Mouse (Mus musculus) midbrain, embryonic 11.5 days (tissue): Measurements from ENCODE around the gene Mfsd12. TPM values are rescaled to one million over a fixed set of nuclear protein-coding genes. Genes with fewer than 3 reads are reported as not detected.

Experiments used
- ATAC-seq: fragments of 200-750 bp; cut with Nextera tagmentation; 2 replicates; pipeline ENCODE4 v1.8.0; 2017; ENCODE audit warnings: moderate TSS enrichment, moderate library complexity; ENCODE audit not compliant: low FRiP score
- DNase-seq: peaks from one replicate; pipeline ENCODE4 v3.0.0; 2015; ENCODE audit warnings: low spot score; ENCODE audit errors: missing footprints
- H3K27ac ChIP-seq: fragments of 300-500 bp; sonication (generic); 2 replicates; pipeline ENCODE4 v1.5.1; 2014; ENCODE audit warnings: low read depth, low read length
- H3K27me3 ChIP-seq: fragments of 300-500 bp; sonication (generic); 2 replicates; pipeline ENCODE4 v1.6.1; 2014; ENCODE audit warnings: mild to moderate bottlenecking, low read length, moderate library complexity, mixed read lengths; ENCODE audit not compliant: control insufficient read depth, insufficient read depth
- H3K36me3 ChIP-seq: fragments of 300-500 bp; sonication (generic); 2 replicates; pipeline ENCODE4 v1.6.1; 2014; ENCODE audit warnings: mild to moderate bottlenecking, low read length, moderate library complexity, mixed read lengths; ENCODE audit not compliant: control insufficient read depth, insufficient read depth
- H3K4me1 ChIP-seq: fragments of 300-500 bp; sonication (generic); 2 replicates; pipeline ENCODE4 v1.6.1; 2014; ENCODE audit warnings: low read length; ENCODE audit not compliant: control insufficient read depth, insufficient read depth
- H3K4me2 ChIP-seq: fragments of 300-500 bp; sonication (generic); 2 replicates; pipeline ENCODE4 v1.6.1; 2014; ENCODE audit warnings: mild to moderate bottlenecking, moderate library complexity
- H3K4me3 ChIP-seq: fragments of 300-500 bp; sonication (generic); 2 replicates; pipeline ENCODE4 v1.5.1; 2014; ENCODE audit warnings: low read depth, low read length
- H3K9ac ChIP-seq: fragments of 300-500 bp; sonication (generic); 2 replicates; pipeline ENCODE4 v1.6.1; 2014; ENCODE audit warnings: low read length
- H3K9me3 ChIP-seq: fragments of 300-500 bp; sonication (generic); 2 replicates; pipeline ENCODE4 v1.6.1; 2016; ENCODE audit warnings: low read length; ENCODE audit not compliant: control insufficient read depth
- WGBS: fragments of 180-500 bp; shearing (Covaris S2); extraction: QIAGEN DNeasy Blood & Tissue Kit; methylation state at CpG from one replicate; pipeline ENCODE4 v1.1.7; 2014; 5-methylcytosine and 5-hydroxymethylcytosine counted together
- microRNA-seq: library from miRNA; unstranded; fragments of <30 nt; microRNA quantifications from one replicate; pipeline ENCODE4, GENCODE M21; 2017
- polyA plus RNA-seq: library from polyadenylated mRNA; unstranded; fragments of >200 nt; fragmentation: Nextera tagmentation; extraction: Ambion mirVana; gene quantifications from 2 replicates; pipeline ENCODE4 v1.2.1, GENCODE M21; 2014

The Mfsd12 gene
- polyA plus RNA-seq, 1 experiment from 2014 or later = 4.4 TPM

GRCm38 (mm10) chr10:81411471-81412400, 54.4 kb downstream of the Mfsd12 start:
- no peaks in the 10 kb centered on the region for H3K9me3 ChIP-seq
- no peaks in the 10 kb centered on the region for H3K36me3 ChIP-seq
- no peak for ATAC-seq
- 83% methylated on average over 18 of the region's 18 CpGs for WGBS
- peaks cover 33% of the 10 kb centered on the region for H3K4me1 ChIP-seq
- H3K4me2 ChIP-seq = no peak overlapping the region
- H3K9ac ChIP-seq = no peak overlapping the region
- DNase-seq = no peak
- no peak overlapping the region for H3K27ac ChIP-seq
- no peak overlapping the region for H3K4me3 ChIP-seq
- H3K27me3 ChIP-seq = peaks cover 16% of the 10 kb centered on the region

GRCm38 (mm10) chr10:81412586-81413309, 55.5 kb downstream of the Mfsd12 start:
- Histone ChIP-seq H3K27me3 (peaks cover 6% of the 10 kb centered on the region), H3K27ac (no peak overlapping the region; the same call in 1 of the 2 replicates), H3K36me3 (no peaks in the 10 kb centered on the region), H3K4me1 (peaks cover 33% of the 10 kb centered on the region), H3K4me2 (no peak overlapping the region), H3K9me3 (no peaks in the 10 kb centered on the region), H3K9ac (no peak overlapping the region), H3K4me3 (no peak overlapping the region)
- ATAC-seq (no peak), DNase-seq (no peak)
- 77% methylated on average over 16 of the region's 16 CpGs for WGBS

- peak overlapping the region; percentile 17; the same call in 1 of the 2 replicates for H3K4me2 ChIP-seq
- WGBS = 29% methylated on average over 26 of the region's 26 CpGs
- no peaks in the 10 kb centered on the region; the same call in 1 of the 2 replicates for H3K27me3 ChIP-seq
- no peak overlapping the region for H3K4me3 ChIP-seq
- H3K4me1 ChIP-seq = peaks cover 36% of the 10 kb centered on the region
- H3K9ac ChIP-seq = peak overlapping the region; percentile 42
- H3K9me3 ChIP-seq = no peaks in the 10 kb centered on the region
- DNase-seq = no peak
- ATAC-seq = peak; percentile 5; the same call in 1 of the 2 replicates
- H3K27ac ChIP-seq = no peak overlapping the region; the same call in none of the 2 replicates
- no peaks in the 10 kb centered on the region for H3K36me3 ChIP-seq
These were observed 56.3 kb downstream of the Mfsd12 start for GRCm38 (mm10) chr10:81413310-81414261.

DNA sequence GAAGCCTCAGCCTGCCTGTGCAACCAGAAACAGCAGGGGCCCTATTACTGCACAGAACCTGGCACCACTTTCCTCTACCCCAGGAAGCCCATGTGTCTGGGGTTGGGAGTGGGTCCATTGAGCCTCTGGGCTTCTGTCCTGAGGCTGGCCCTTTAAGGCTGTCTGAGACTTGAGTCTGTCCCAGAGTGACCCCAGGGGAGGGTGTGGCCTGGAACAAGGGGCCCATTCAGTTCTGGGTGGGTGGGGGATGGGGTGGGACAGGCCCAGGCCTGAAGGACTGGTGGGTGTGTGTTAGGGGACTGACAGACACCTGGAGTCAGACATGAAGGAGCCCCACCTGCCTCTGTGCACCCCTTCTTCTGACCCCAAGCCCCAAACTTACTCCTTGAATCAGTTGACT, 57.4 kb downstream of the Mfsd12 start:
- DNase-seq = peak; percentile 82
- no peak overlapping the region for H3K27ac ChIP-seq
- H3K9me3 ChIP-seq = no peaks in the 10 kb centered on the region
- no peak overlapping the region for H3K9ac ChIP-seq
- H3K4me2 ChIP-seq = no peak overlapping the region
- no peaks in the 10 kb centered on the region; the same call in 1 of the 2 replicates for H3K27me3 ChIP-seq
- H3K36me3 ChIP-seq = no peaks in the 10 kb centered on the region
- 0 out of 2 replicates have a peak, but pooled peaks have one; percentile 7 for ATAC-seq
- peaks cover 27% of the 10 kb centered on the region for H3K4me1 ChIP-seq
- H3K4me3 ChIP-seq = no peak overlapping the region

DNA sequence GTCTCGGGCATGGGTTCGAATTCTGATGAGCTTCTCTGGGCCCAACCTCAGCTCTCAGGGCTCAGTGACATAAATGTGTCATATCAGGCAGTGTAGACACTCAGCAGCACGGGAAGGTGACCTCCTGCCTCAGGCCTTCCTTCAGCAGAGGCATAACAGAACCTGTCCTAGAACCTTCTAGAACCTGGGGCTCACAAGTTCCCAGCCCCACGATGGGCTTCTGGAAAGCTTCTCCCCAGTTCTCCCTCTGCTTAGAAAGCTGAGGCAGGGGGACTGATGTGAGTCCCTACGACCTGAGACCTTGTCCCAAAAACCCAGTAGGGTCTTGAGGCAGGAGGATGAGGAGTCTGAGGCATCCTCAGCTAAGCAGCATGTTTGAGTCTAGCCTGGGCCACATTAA, 57.9 kb downstream of the Mfsd12 start:
- no peaks in the 10 kb centered on the region for H3K9me3 ChIP-seq
- 80% methylated on average over 5 of the region's 5 CpGs for WGBS
- peak; percentile 81 for DNase-seq
- peaks cover 27% of the 10 kb centered on the region for H3K4me1 ChIP-seq
- H3K27me3 ChIP-seq = no peaks in the 10 kb centered on the region; the same call in 1 of the 2 replicates
- no peak overlapping the region for H3K27ac ChIP-seq
- H3K9ac ChIP-seq = no peak overlapping the region
- H3K4me3 ChIP-seq = no peak overlapping the region
- no peak overlapping the region for H3K4me2 ChIP-seq
- ATAC-seq = no peak
- H3K36me3 ChIP-seq = no peaks in the 10 kb centered on the region

Small RNAs within 50 kb of the gene (microRNA-seq; reads per million reads assigned to microRNA genes)
- gene Mir6913 = not detected

Other genes starting within 250 kb of the Mfsd12 start
- gene Zbtb7a, start 222.3 kb upstream of the Mfsd12 start, polyA plus RNA-seq = 5.3 and 5.6 TPM in 2 replicates
- 42.1 and 46.5 TPM in 2 replicates for gene Pias4, start 189.6 kb upstream of the Mfsd12 start, polyA plus RNA-seq
- 398 and 422 TPM in 2 replicates for gene Eef2, start 180.9 kb upstream of the Mfsd12 start, polyA plus RNA-seq
- gene Dapk3, start 174.5 kb upstream of the Mfsd12 start, polyA plus RNA-seq = 49.7 and 50.6 TPM in 2 replicates
- gene 4930442H23Rik, start 173.6 kb upstream of the Mfsd12 start, polyA plus RNA-seq = not detected in 2 replicates
- gene Nmrk2, start 155.4 kb upstream of the Mfsd12 start, polyA plus RNA-seq = not detected in 2 replicates
- 21.2 and 22.2 TPM in 2 replicates for gene Atcay, start 126.7 kb upstream of the Mfsd12 start, polyA plus RNA-seq
- 3.0 and 3.8 TPM in 2 replicates for gene Zfr2, start 124.3 kb upstream of the Mfsd12 start, polyA plus RNA-seq
- 2.5 and 2.7 TPM in 2 replicates for gene Matk, start 104.6 kb upstream of the Mfsd12 start, polyA plus RNA-seq
- 198 and 205 TPM in 2 replicates for gene Mrpl54, start 90.6 kb upstream of the Mfsd12 start, polyA plus RNA-seq
- gene Apba3, start 90.5 kb upstream of the Mfsd12 start, polyA plus RNA-seq = 25.4 and 31.2 TPM in 2 replicates
- 3.9 and 4.0 TPM in 2 replicates for gene Tjp3, start 65.9 kb upstream of the Mfsd12 start, polyA plus RNA-seq
- gene Pip5k1c, start 64.5 kb upstream of the Mfsd12 start, polyA plus RNA-seq = 42.0 and 46.2 TPM in 2 replicates
- 31.9 and 36.8 TPM in 2 replicates for gene Cactin, start 36.4 kb upstream of the Mfsd12 start, polyA plus RNA-seq
- gene Tbxa2r, start 28.8 kb upstream of the Mfsd12 start, polyA plus RNA-seq = 2.4 and 2.6 TPM in 2 replicates
- gene Gipc3, start 14.2 kb upstream of the Mfsd12 start, polyA plus RNA-seq = 0.04 TPM in 1 of 2 replicates, not detected in the other
- 89.1 and 97.7 TPM in 2 replicates for gene Hmg20b, start 7.0 kb upstream of the Mfsd12 start, polyA plus RNA-seq
- gene 4930404N11Rik, start 8.3 kb downstream of the Mfsd12 start, polyA plus RNA-seq = 0.12 TPM in 1 of 2 replicates, not detected in the other
- 94.3 and 104 TPM in 2 replicates for gene Fzr1, start 21.0 kb downstream of the Mfsd12 start, polyA plus RNA-seq
- gene Dohh, start 26.9 kb downstream of the Mfsd12 start, polyA plus RNA-seq = 43.3 and 53.7 TPM in 2 replicates
- gene Gm48551, start 27.0 kb downstream of the Mfsd12 start, polyA plus RNA-seq = 2.7 and 2.9 TPM in 2 replicates
- gene Gm48552, start 31.5 kb downstream of the Mfsd12 start, polyA plus RNA-seq = 0.20 and 0.47 TPM in 2 replicates
- gene Smim24, start 35.6 kb downstream of the Mfsd12 start, polyA plus RNA-seq = 2.3 and 2.7 TPM in 2 replicates
- 6.6 and 6.9 TPM in 2 replicates for gene Nfic, start 98.1 kb downstream of the Mfsd12 start, polyA plus RNA-seq
- 10.0 and 13.1 TPM in 2 replicates for gene Celf5, start 125.2 kb downstream of the Mfsd12 start, polyA plus RNA-seq
- 40.4 and 44.5 TPM in 2 replicates for gene Ncln, start 138.9 kb downstream of the Mfsd12 start, polyA plus RNA-seq
- gene S1pr4, start 142.6 kb downstream of the Mfsd12 start, polyA plus RNA-seq = 0.37 and 0.43 TPM in 2 replicates
- gene Gna15, start 166.7 kb downstream of the Mfsd12 start, polyA plus RNA-seq = 1.1 and 1.4 TPM in 2 replicates
- gene Gna11, start 187.7 kb downstream of the Mfsd12 start, polyA plus RNA-seq = 55.8 and 59.3 TPM in 2 replicates
- 306 and 325 TPM in 2 replicates for gene Aes, start 202.0 kb downstream of the Mfsd12 start, polyA plus RNA-seq
- 6.0 and 6.2 TPM in 2 replicates for gene Tle2, start 217.1 kb downstream of the Mfsd12 start, polyA plus RNA-seq
- gene Tle6, start 243.6 kb downstream of the Mfsd12 start, polyA plus RNA-seq = 4.6 and 6.0 TPM in 2 replicates
- gene BC025920, start 248.8 kb downstream of the Mfsd12 start, polyA plus RNA-seq = 0.47 and 0.89 TPM in 2 replicates